Mouse (Mus musculus): ENCODE data around the gene Gm10945. TPM values are rescaled to one million over a fixed set of nuclear protein-coding genes. Genes with fewer than 3 reads are reported as not detected.

Gene Gm10945
- not detected in 2 replicates for polyA plus RNA-seq (2021; fragmentation: Nextera tagmentation)
- long read RNA-seq, experiment 1 = 0 reads
- long read RNA-seq, experiment 2 = 0 reads

DNA sequence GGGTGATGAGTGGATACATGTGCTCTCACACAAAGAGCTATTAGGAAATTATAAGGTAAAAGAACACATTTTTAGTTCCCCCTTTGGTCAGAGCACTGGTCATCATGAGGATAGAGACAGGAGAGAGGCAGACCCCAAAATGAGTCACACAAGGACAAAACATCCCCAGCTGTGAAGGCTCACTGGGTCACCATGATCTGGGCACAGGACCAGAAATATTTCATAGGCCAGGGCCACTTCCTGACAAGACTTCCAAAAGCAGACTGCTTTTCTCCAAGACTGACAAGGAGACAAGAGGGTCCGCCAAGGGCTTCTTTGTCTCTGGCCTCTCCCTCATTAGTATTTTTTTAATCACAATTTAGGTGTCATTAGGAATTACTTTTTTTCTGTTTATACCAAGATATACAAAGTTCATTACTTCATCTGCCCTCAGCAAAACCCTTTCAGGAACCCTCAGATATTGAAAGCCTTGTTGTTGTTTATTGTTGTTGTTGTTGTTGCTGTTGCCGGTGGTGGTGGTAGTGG, at the start of gene Gm10945:
Gene Gm10945, minus strand, starts transcription at position 475 of the 525 bp plus-strand sequence.

DNA sequence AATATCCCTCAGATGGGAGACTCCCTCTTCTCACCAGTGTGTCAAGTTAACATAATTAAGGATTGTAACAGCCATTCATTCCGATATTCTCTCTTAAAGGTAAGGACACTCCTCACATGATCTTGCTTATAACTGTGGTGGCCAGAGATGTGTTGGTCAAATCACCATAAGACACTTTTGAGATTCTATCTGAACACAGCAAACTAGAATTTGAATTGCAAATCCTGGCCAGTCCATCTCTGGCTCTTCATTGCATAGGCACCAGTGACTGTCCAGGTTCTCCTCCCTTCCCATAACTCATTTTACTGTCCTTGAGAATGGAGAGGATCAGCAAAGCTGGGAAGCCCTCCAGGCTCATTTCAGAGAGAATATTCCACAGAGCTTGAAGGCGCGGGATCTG, 3.4 kb downstream of the Gm10945 start, which contains the start of gene Oprm1:
Gene Oprm1, plus strand, starts transcription at position 301 of the 400 bp plus-strand sequence.

Other genes with a start within 250 kb of the Gm10945 start
- 3.4 and 4.3 TPM in 2 replicates for gene Oprm1, start 3.3 kb downstream of the Gm10945 start, polyA plus RNA-seq (2021; fragmentation: Nextera tagmentation)

All from left cerebral cortex, adult 6 months (tissue).